Mouse (Mus musculus) forebrain, embryonic 10.5 days (tissue): ENCODE measurements at regions not wholly inside any gene's neighbourhood (a gene's known extent, or its start where the extent isn't known, plus 50 kb on each side); places are given as distances from the start of the nearest gene placed in this dataset.

Experiments used
- DNase-seq: peaks from one replicate; pipeline ENCODE4 v3.0.0-alpha.2; 2017; ENCODE audit warnings: low spot score; ENCODE audit errors: extremely low spot score
- H3K27ac ChIP-seq: fragments of 300-500 bp; sonication (generic); 2 replicates; pipeline ENCODE4 v1.5.1; 2016; ENCODE audit warnings: mild to moderate bottlenecking
- H3K27me3 ChIP-seq: fragments of 300-500 bp; sonication (generic); 2 replicates; pipeline ENCODE4 v1.6.1; 2016; ENCODE audit warnings: mild to moderate bottlenecking; ENCODE audit not compliant: poor library complexity, severe bottlenecking
- H3K36me3 ChIP-seq: fragments of 300-500 bp; sonication (generic); replicated peaks from 2 replicates; pipeline ENCODE4 v1.6.1; 2016; ENCODE audit warnings: mild to moderate bottlenecking, moderate library complexity
- H3K4me1 ChIP-seq: fragments of 300-500 bp; sonication (generic); 2 replicates; pipeline ENCODE4 v1.6.1; 2016
- H3K4me3 ChIP-seq: fragments of 300-500 bp; sonication (generic); 2 replicates; pipeline ENCODE4 v1.5.1; 2016; ENCODE audit warnings: mild to moderate bottlenecking, moderate library complexity
- H3K9me3 ChIP-seq: fragments of 300-500 bp; sonication (generic); 2 replicates; pipeline ENCODE4 v1.6.1; 2016; ENCODE audit warnings: mild to moderate bottlenecking, moderate library complexity
- WGBS: fragments of 180-500 bp; shearing (Covaris S2); methylation state at CpG from one replicate; pipeline ENCODE4 v1.1.7; 2016; 5-methylcytosine and 5-hydroxymethylcytosine counted together

GRCm38 (mm10) chr12:12548688-12549087, 286.7 kb downstream of the Fam49a start:
- DNase-seq, result no peak
- Histone ChIP-seq H3K9me3 (no peaks in the 10 kb centered on the region), H3K27me3 (no peaks in the 10 kb centered on the region), H3K36me3 (no peaks in the 10 kb centered on the region), H3K4me3 (no peak overlapping the region), H3K27ac (no peak overlapping the region), H3K4me1 (no peaks in the 10 kb centered on the region)
- WGBS, result 88% methylated on average over 2 of the region's 2 CpGs

GRCm38 (mm10) chr12:12547477-12547876, 285.5 kb downstream of the Fam49a start:
- no peak for DNase-seq
- no peaks in the 10 kb centered on the region for H3K27me3 ChIP-seq
- H3K9me3 ChIP-seq, result no peaks in the 10 kb centered on the region
- no peak overlapping the region for H3K4me3 ChIP-seq
- 97% methylated on average over 1 of the region's 1 CpGs for WGBS
- no peaks in the 10 kb centered on the region for H3K4me1 ChIP-seq
- no peak overlapping the region for H3K27ac ChIP-seq
- H3K36me3 ChIP-seq, result no peaks in the 10 kb centered on the region

GRCm38 (mm10) chr12:12546372-12547031, 284.6 kb downstream of the Fam49a start:
- H3K27me3 ChIP-seq, result no peaks in the 10 kb centered on the region

GRCm38 (mm10) chr12:12541076-12542070, 279.4 kb downstream of the Fam49a start:
- WGBS, result 43% methylated on average over 13 of the region's 13 CpGs
- DNase-seq, result no peak

More at GRCm38 (mm10) chr12:12546372-12547031, 284.6 kb downstream of the Fam49a start:
- Histone ChIP-seq H3K4me1 (peaks cover 8% of the 10 kb centered on the region), H3K9me3 (no peaks in the 10 kb centered on the region), H3K4me3 (no peak overlapping the region), H3K36me3 (no peaks in the 10 kb centered on the region), H3K27ac (no peak overlapping the region)
- WGBS, result 91% methylated on average over 5 of the region's 5 CpGs
- no peak for DNase-seq

GRCm38 (mm10) chr12:12539291-12539690, 277.4 kb downstream of the Fam49a start:
- DNase-seq, result no peak
- peaks cover 26% of the 10 kb centered on the region for H3K4me1 ChIP-seq
- no peaks in the 10 kb centered on the region for H3K9me3 ChIP-seq
- H3K27me3 ChIP-seq, result no peaks in the 10 kb centered on the region
- 83% methylated on average over 3 of the region's 3 CpGs for WGBS
- H3K4me3 ChIP-seq, result no peak overlapping the region
- H3K27ac ChIP-seq, result no peak overlapping the region
- H3K36me3 ChIP-seq, result no peaks in the 10 kb centered on the region

More at GRCm38 (mm10) chr12:12541076-12542070, 279.4 kb downstream of the Fam49a start:
- Histone ChIP-seq H3K27me3 (no peaks in the 10 kb centered on the region), H3K4me1 (peaks cover 20% of the 10 kb centered on the region), H3K27ac (peak overlapping the region; percentile 81), H3K36me3 (no peaks in the 10 kb centered on the region), H3K9me3 (no peaks in the 10 kb centered on the region), H3K4me3 (no peak overlapping the region)

GRCm38 (mm10) chr12:12534779-12535178, 272.8 kb downstream of the Fam49a start:
- Histone ChIP-seq H3K9me3 (no peaks in the 10 kb centered on the region), H3K27me3 (no peaks in the 10 kb centered on the region), H3K36me3 (no peaks in the 10 kb centered on the region), H3K4me1 (peaks cover 18% of the 10 kb centered on the region), H3K4me3 (no peak overlapping the region), H3K27ac (peak overlapping the region; percentile 60; the same call in 1 of the 2 replicates)
- WGBS, result 18% methylated on average over 2 of the region's 2 CpGs
- no peak for DNase-seq

- no peak overlapping the region for H3K4me3 ChIP-seq
- no peak for DNase-seq
- peak overlapping the region; percentile 60 for H3K27ac ChIP-seq
- 80% methylated on average over 6 of the region's 6 CpGs for WGBS
- H3K27me3 ChIP-seq, result no peaks in the 10 kb centered on the region
- H3K4me1 ChIP-seq, result peaks cover 56% of the 10 kb centered on the region
- no peaks in the 10 kb centered on the region for H3K9me3 ChIP-seq
- H3K36me3 ChIP-seq, result no peaks in the 10 kb centered on the region
Observed at GRCm38 (mm10) chr12:12530796-12531195, 268.9 kb downstream of the Fam49a start.

- peak overlapping the region; percentile 84 for H3K27ac ChIP-seq
- no peak for DNase-seq
Observed at GRCm38 (mm10) chr12:12529541-12529940, 267.6 kb downstream of the Fam49a start.

GRCm38 (mm10) chr12:12528478-12528981, 266.6 kb downstream of the Fam49a start:
- Histone ChIP-seq H3K4me1 (peaks cover 50% of the 10 kb centered on the region), H3K9me3 (no peaks in the 10 kb centered on the region), H3K4me3 (no peak overlapping the region), H3K27ac (peak overlapping the region; percentile 84), H3K36me3 (no peaks in the 10 kb centered on the region), H3K27me3 (no peaks in the 10 kb centered on the region)
- WGBS, result 41% methylated on average over 3 of the region's 3 CpGs
- no peak for DNase-seq

More at GRCm38 (mm10) chr12:12529541-12529940, 267.6 kb downstream of the Fam49a start:
- Histone ChIP-seq H3K36me3 (no peaks in the 10 kb centered on the region), H3K4me3 (no peak overlapping the region), H3K27me3 (no peaks in the 10 kb centered on the region), H3K9me3 (no peaks in the 10 kb centered on the region), H3K4me1 (peaks cover 51% of the 10 kb centered on the region)
- WGBS, result 89% methylated on average over 5 of the region's 5 CpGs

- peaks cover 50% of the 10 kb centered on the region for H3K4me1 ChIP-seq
- H3K4me3 ChIP-seq, result no peak overlapping the region
- DNase-seq, result peak; percentile 59
- no peaks in the 10 kb centered on the region for H3K27me3 ChIP-seq
- no peaks in the 10 kb centered on the region for H3K36me3 ChIP-seq
- H3K9me3 ChIP-seq, result no peaks in the 10 kb centered on the region
- peak overlapping the region; percentile 87 for H3K27ac ChIP-seq
- 23% methylated on average over 7 of the region's 7 CpGs for WGBS
Observed at GRCm38 (mm10) chr12:12527766-12528477, 266.0 kb downstream of the Fam49a start.

GRCm38 (mm10) chr12:12527366-12527765, 265.4 kb downstream of the Fam49a start:
- no peaks in the 10 kb centered on the region for H3K36me3 ChIP-seq
- no peaks in the 10 kb centered on the region for H3K9me3 ChIP-seq
- DNase-seq, result no peak
- 69% methylated on average over 3 of the region's 3 CpGs for WGBS
- H3K4me1 ChIP-seq, result peaks cover 50% of the 10 kb centered on the region
- H3K4me3 ChIP-seq, result no peak overlapping the region
- H3K27me3 ChIP-seq, result no peaks in the 10 kb centered on the region
- H3K27ac ChIP-seq, result peak overlapping the region; percentile 87

GRCm38 (mm10) chr12:12520311-12520852, 258.4 kb downstream of the Fam49a start:
- DNase-seq, result no peak
- WGBS, result 94% methylated on average over 8 of the region's 8 CpGs
- Histone ChIP-seq H3K27me3 (no peaks in the 10 kb centered on the region), H3K36me3 (no peaks in the 10 kb centered on the region), H3K4me1 (peaks cover 13% of the 10 kb centered on the region), H3K4me3 (no peak overlapping the region), H3K27ac (no peak overlapping the region), H3K9me3 (no peaks in the 10 kb centered on the region)
